Mouse (Mus musculus): ENCODE data around the gene Alcam. TPM values are rescaled to one million over a fixed set of nuclear protein-coding genes. Genes with fewer than 3 reads are reported as not detected.

Gene Alcam
- total RNA-seq, 4 experiments from 2014 or later: 181 to 202 (median 186) TPM

DNA sequence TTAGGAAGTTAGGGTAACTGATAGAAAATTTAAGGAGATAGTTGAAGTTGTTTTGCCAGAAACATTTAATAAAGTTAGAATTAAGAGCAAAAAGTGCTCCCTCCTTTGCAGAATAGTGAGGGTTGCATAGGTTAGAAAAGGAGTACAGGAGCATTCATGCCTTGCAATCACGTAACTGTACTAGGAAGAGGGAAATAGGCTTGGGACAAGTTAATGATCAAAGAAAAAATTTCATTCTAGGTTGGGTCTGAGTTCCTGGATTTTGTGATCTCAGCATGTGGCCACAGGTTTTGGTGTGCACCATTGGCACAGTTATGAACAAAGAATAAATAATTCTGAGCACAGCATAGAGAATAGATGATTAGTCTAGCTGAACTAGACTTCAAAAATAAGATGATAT lies 192.1 kb downstream of the Alcam start:
- no peak for DNase-seq (ENCODE audit: low spot score in 2 of 2)

- no peak for DNase-seq (ENCODE audit: low spot score in 2 of 2)
Measured at GRCm38 (mm10) chr16:52250935-52251334, 202.9 kb downstream of the Alcam start.

GRCm38 (mm10) chr16:52250196-52250595 lies 203.7 kb downstream of the Alcam start:
- DNase-seq (ENCODE audit: low spot score in 2 of 2): no peak

GRCm38 (mm10) chr16:52243421-52243973 lies 210.4 kb downstream of the Alcam start:
- no peak for DNase-seq (ENCODE audit: low spot score in 2 of 2)

- DNase-seq (ENCODE audit: low spot score in 2 of 2): no peak
Measured at GRCm38 (mm10) chr16:52242144-52242543, 211.7 kb downstream of the Alcam start.

- peak in 1 of 2 experiments; percentile 55 for DNase-seq (ENCODE audit: low spot score in 2 of 2)
Measured at GRCm38 (mm10) chr16:52229930-52230329, 223.9 kb downstream of the Alcam start.

- DNase-seq (ENCODE audit: low spot score in 2 of 2): no peak
Measured at GRCm38 (mm10) chr16:52229446-52229845, 224.4 kb downstream of the Alcam start.

- no peak for DNase-seq (ENCODE audit: low spot score in 2 of 2)
Measured at GRCm38 (mm10) chr16:52222896-52223295, 231.0 kb downstream of the Alcam start.

- DNase-seq (ENCODE audit: low spot score in 2 of 2): no peak
Measured at GRCm38 (mm10) chr16:52219069-52219468, 234.8 kb downstream of the Alcam start.

- DNase-seq (ENCODE audit: low spot score in 2 of 2): no peak
Measured at GRCm38 (mm10) chr16:52210844-52211606, 242.8 kb downstream of the Alcam start.

- DNase-seq (ENCODE audit: low spot score in 2 of 2): no peak
Measured at GRCm38 (mm10) chr16:52200107-52200506, 253.8 kb downstream of the Alcam start.

Data from left cerebral cortex, adult 8-10 months (tissue).